Mouse (Mus musculus) cerebellum, adult 2 months (tissue): ENCODE data around the gene Gm42791. TPM values are rescaled to one million over a fixed set of nuclear protein-coding genes. Genes with fewer than 3 reads are reported as not detected.

Experiments
- DNase-seq, 2 experiments: peaks; one replicate each; pipeline ENCODE4 v3.0.0; 2021
- H3K27ac ChIP-seq: fragments of 200-500 bp; 2 replicates; pipeline ENCODE4 v1.5.1; 2012; ENCODE audit warnings: low read length, control low read depth, inconsistent platforms; ENCODE audit not compliant: insufficient read depth
- H3K27me3 ChIP-seq: fragments of 200-500 bp; 2 replicates; pipeline ENCODE4 v1.6.1; 2012; ENCODE audit warnings: inconsistent platforms, mild to moderate bottlenecking, low read length, moderate library complexity; ENCODE audit not compliant: control insufficient read depth, insufficient read depth
- H3K4me1 ChIP-seq: fragments of 200-500 bp; 2 replicates; pipeline ENCODE4 v1.6.1; 2011; ENCODE audit warnings: low read length; ENCODE audit not compliant: control insufficient read depth, insufficient read depth
- H3K4me3 ChIP-seq: fragments of 200-500 bp; replicated peaks from 2 replicates; pipeline ENCODE3; 2011; ENCODE audit warnings: mild to moderate bottlenecking, low read depth, low read length, control low read depth; ENCODE audit not compliant: insufficient read depth
- CTCF ChIP-seq: fragments of 200-500 bp; IDR thresholded peaks from 2 replicates; pipeline ENCODE4 v1.5.1; 2011; ENCODE audit warnings: low read depth, mild to moderate bottlenecking, control low read depth, low read length, moderate library complexity, borderline replicate concordance; ENCODE audit not compliant: insufficient read depth
- POLR2A ChIP-seq: fragments of 200-500 bp; IDR thresholded peaks from 2 replicates; pipeline ENCODE4 v1.6.1; 2011; ENCODE audit warnings: low read length, control low read depth, borderline replicate concordance; ENCODE audit not compliant: insufficient read depth
- WGBS: fragments of 180-500 bp; shearing (Covaris S2); methylation state at CpG from one replicate; pipeline ENCODE4 v1.1.7; 2018; 5-methylcytosine and 5-hydroxymethylcytosine counted together
- polyA plus RNA-seq: library from polyadenylated mRNA; depleted of rRNA; stranded (reverse); fragments of >200 nt; gene quantifications from 2 replicates; pipeline ENCODE4 v1.2.3, GENCODE M21; 2012

Gene Gm42791
- polyA plus RNA-seq, 1 experiment: not detected

GRCm38 (mm10) chr5:149015335-149016201 is 20.6 kb upstream of the Gm42791 start:
- WGBS: 6% methylated on average over 37 of the region's 37 CpGs
- peak in 1 of 2 experiments; percentile 26 for DNase-seq
- H3K27me3 ChIP-seq: no peaks in the 10 kb centered on the region
- H3K27ac ChIP-seq: no peak overlapping the region
- H3K4me1 ChIP-seq: peaks cover 2% of the 10 kb centered on the region; the same call in 1 of the 2 replicates
- peak overlapping the region; percentile 75 for H3K4me3 ChIP-seq
- TF ChIP-seq CTCF: no peak
- no peak for TF ChIP-seq POLR2A

- no peak overlapping the region for H3K4me3 ChIP-seq
- WGBS: 50% methylated on average over 17 of the region's 17 CpGs
- TF ChIP-seq CTCF (no peak), POLR2A (no peak)
- DNase-seq: no peak
- no peak overlapping the region for H3K27ac ChIP-seq
- peaks cover 2% of the 10 kb centered on the region; the same call in 1 of the 2 replicates for H3K4me1 ChIP-seq
- H3K27me3 ChIP-seq: no peaks in the 10 kb centered on the region
Measured at GRCm38 (mm10) chr5:149014600-149015268, 19.8 kb upstream of the Gm42791 start.

- Histone ChIP-seq H3K4me3 (no peak overlapping the region), H3K27ac (no peak overlapping the region)
- 86% methylated on average over 7 of the region's 7 CpGs for WGBS
Measured at GRCm38 (mm10) chr5:149013817-149014508, 19.0 kb upstream of the Gm42791 start.

GRCm38 (mm10) chr5:149009111-149009510 is 14.2 kb upstream of the Gm42791 start:
- Histone ChIP-seq H3K27me3 (no peaks in the 10 kb centered on the region), H3K4me1 (no peaks in the 10 kb centered on the region), H3K4me3 (no peak overlapping the region), H3K27ac (no peak overlapping the region)
- TF ChIP-seq POLR2A: no peak
- DNase-seq: no peak
- 68% methylated on average over 3 of the region's 3 CpGs for WGBS

More at GRCm38 (mm10) chr5:149013817-149014508, 19.0 kb upstream of the Gm42791 start:
- H3K27me3 ChIP-seq: no peaks in the 10 kb centered on the region
- TF ChIP-seq CTCF: no peak
- TF ChIP-seq POLR2A: no peak
- peaks cover 2% of the 10 kb centered on the region; the same call in 1 of the 2 replicates for H3K4me1 ChIP-seq
- DNase-seq: no peak

GRCm38 (mm10) chr5:149007295-149007646 is 12.3 kb upstream of the Gm42791 start:
- DNase-seq: peak; percentile 17 to 18
- H3K27ac ChIP-seq: no peak overlapping the region; the same call in 1 of the 2 replicates
- H3K27me3 ChIP-seq: no peaks in the 10 kb centered on the region
- H3K4me3 ChIP-seq: no peak overlapping the region
- no peak for TF ChIP-seq POLR2A
- no peak for TF ChIP-seq CTCF
- no peaks in the 10 kb centered on the region for H3K4me1 ChIP-seq
- 70% methylated on average over 5 of the region's 5 CpGs for WGBS

- H3K4me1 ChIP-seq: no peaks in the 10 kb centered on the region
- no peaks in the 10 kb centered on the region for H3K27me3 ChIP-seq
- peak; percentile 99 to 100 for DNase-seq
- H3K4me3 ChIP-seq: peak overlapping the region; percentile 59
- WGBS: 2% methylated on average over 26 of the region's 26 CpGs
- TF ChIP-seq POLR2A (peak; percentile 42; the same call in 1 of the 2 replicates), CTCF (peak; percentile 83)
- H3K27ac ChIP-seq: no peak overlapping the region; the same call in 1 of the 2 replicates
Measured at GRCm38 (mm10) chr5:149006362-149007294, 11.7 kb upstream of the Gm42791 start.
